Mouse (Mus musculus) lung, adult 2 months (tissue): ENCODE data around the gene Zmym2.

ENCODE experiments used
- CTCF ChIP-seq: fragments of 200-500 bp; IDR thresholded peaks from 2 replicates; pipeline ENCODE4 v1.5.1; 2011; ENCODE audit warnings: mild to moderate bottlenecking, low read length, control low read depth; ENCODE audit not compliant: insufficient read depth
- POLR2A ChIP-seq: fragments of 200-500 bp; IDR thresholded peaks from 2 replicates; pipeline ENCODE4 v1.6.1; 2011; ENCODE audit warnings: low read depth, mild to moderate bottlenecking, control low read depth, low read length, borderline replicate concordance; ENCODE audit errors: extremely low read depth

GRCm38 (mm10) chr14:56888416-56888815, 2.0 kb downstream of the Zmym2 start:
- TF ChIP-seq CTCF (no peak), POLR2A (no peak)
